Mouse (Mus musculus) stomach, postnatal 0 days (tissue): ENCODE data around the gene Cd109. TPM values are rescaled to one million over a fixed set of nuclear protein-coding genes. Genes with fewer than 3 reads are reported as not detected.

Source experiments
- ATAC-seq: fragments of 200-750 bp; cut with Nextera tagmentation; 2 replicates; pipeline ENCODE4 v1.8.0; 2017; ENCODE audit not compliant: low FRiP score, low TSS enrichment
- DNase-seq: peaks from one replicate; pipeline ENCODE4 v3.0.0-alpha.2; 2016; ENCODE audit warnings: low spot score
- H3K27ac ChIP-seq: fragments of 300-500 bp; sonication (generic); replicated peaks from 2 replicates; pipeline ENCODE4 v1.5.1; 2014; ENCODE audit warnings: mild to moderate bottlenecking, control low read depth
- H3K27me3 ChIP-seq: fragments of 300-500 bp; sonication (generic); 2 replicates; pipeline ENCODE4 v1.6.1; 2014; ENCODE audit warnings: low read length; ENCODE audit not compliant: control insufficient read depth, insufficient read depth
- H3K36me3 ChIP-seq: fragments of 300-500 bp; sonication (generic); 2 replicates; pipeline ENCODE4 v1.6.1; 2014; ENCODE audit warnings: low read length, mixed read lengths; ENCODE audit not compliant: control insufficient read depth, insufficient read depth
- H3K4me1 ChIP-seq: fragments of 300-500 bp; sonication (generic); replicated peaks from 2 replicates; pipeline ENCODE4 v1.6.1; 2014; ENCODE audit warnings: antibody characterized with exemption; ENCODE audit not compliant: control insufficient read depth, insufficient read depth
- H3K4me2 ChIP-seq: fragments of 300-500 bp; sonication (generic); replicated peaks from 2 replicates; pipeline ENCODE4 v1.6.1; 2014; ENCODE audit warnings: low read depth, mild to moderate bottlenecking, control low read depth, moderate library complexity
- H3K4me3 ChIP-seq: fragments of 300-500 bp; sonication (generic); 2 replicates; pipeline ENCODE4 v1.5.1; 2014; ENCODE audit warnings: low read depth, low read length, control low read depth
- H3K9ac ChIP-seq: fragments of 300-500 bp; sonication (generic); 2 replicates; pipeline ENCODE4 v1.6.1; 2014; ENCODE audit warnings: mild to moderate bottlenecking, low read length, control low read depth, mixed read lengths
- H3K9me3 ChIP-seq: fragments of 300-500 bp; sonication (generic); 2 replicates; pipeline ENCODE4 v1.6.1; 2016; ENCODE audit warnings: low read length; ENCODE audit not compliant: control insufficient read depth
- CTCF ChIP-seq: IDR thresholded peaks from 2 replicates; pipeline ENCODE4 v1.5.1; 2016; ENCODE audit warnings: antibody characterized with exemption, low read depth, mild to moderate bottlenecking, moderate library complexity
- EP300 ChIP-seq: optimal IDR thresholded peaks from 2 replicates; pipeline ENCODE3; 2016; ENCODE audit warnings: antibody characterized with exemption
- WGBS: fragments of 180-500 bp; shearing (Covaris S2); extraction: QIAGEN DNeasy Blood & Tissue Kit; methylation state at CpG from one replicate; pipeline ENCODE4 v1.1.7; 2014; 5-methylcytosine and 5-hydroxymethylcytosine counted together
- polyA plus RNA-seq: library from polyadenylated mRNA; unstranded; fragments of >200 nt; fragmentation: Nextera tagmentation; extraction: Ambion mirVana; gene quantifications from 2 replicates; pipeline ENCODE4 v1.2.1, GENCODE M21; 2015

The Cd109 gene
- polyA plus RNA-seq, 1 experiment from 2014 or later: 13.5 TPM

- WGBS: under 1% methylated on average over 26 of the region's 27 CpGs
- peak; percentile 97 for DNase-seq
These were observed 27.4 kb upstream of the Cd109 start, which contains the start of gene Slc17a5 for GRCm38 (mm10) chr9:78587914-78588313. Gene Slc17a5 (minus strand): TSS chr9:78588041.

DNA sequence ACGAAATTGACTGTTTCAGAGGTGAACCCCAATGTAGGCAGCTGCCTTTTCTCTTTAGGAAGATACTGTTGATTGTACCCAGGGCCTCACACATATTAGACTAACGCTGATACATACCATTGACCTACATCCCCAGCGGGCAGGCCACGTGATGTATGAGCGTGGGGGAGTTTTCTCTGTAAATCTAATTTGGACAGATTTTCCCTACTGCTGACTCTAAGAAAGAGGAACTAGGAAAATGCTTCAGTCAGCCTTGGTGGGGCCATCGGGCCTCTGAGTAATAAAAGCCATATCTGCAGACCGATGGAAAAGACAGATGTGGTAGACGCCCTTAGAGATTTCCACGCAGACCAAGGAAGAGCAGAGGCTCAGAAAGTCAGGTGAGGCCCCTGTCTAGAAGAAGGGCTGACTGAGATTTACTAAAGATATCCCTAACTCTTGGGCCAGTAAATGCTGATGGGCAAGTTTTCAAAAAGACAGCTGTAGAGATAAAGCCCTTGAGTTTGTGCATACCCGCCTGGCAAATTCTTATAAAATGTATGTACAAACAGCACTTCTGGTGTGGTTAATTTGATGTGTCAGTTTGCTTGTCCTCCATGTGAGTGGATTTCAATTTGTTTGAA, 26.8 kb upstream of the Cd109 start:
- Histone ChIP-seq H3K4me2 (peak overlapping the region; percentile 79), H3K27ac (0 out of 2 replicates have a peak overlapping the region, but pooled peaks have one; percentile 49), H3K9ac (no peak overlapping the region; the same call in 1 of the 2 replicates), H3K4me3 (peak overlapping the region; percentile 65), H3K4me1 (no peaks in the 10 kb centered on the region), H3K36me3 (no peaks in the 10 kb centered on the region), H3K9me3 (no peaks in the 10 kb centered on the region), H3K27me3 (no peaks in the 10 kb centered on the region)
- TF ChIP-seq EP300 (no peak), CTCF (no peak)
- DNase-seq (no peak), ATAC-seq (peak; percentile 45)
- WGBS: 64% methylated on average over 10 of the region's 10 CpGs

More at GRCm38 (mm10) chr9:78587914-78588313, 27.4 kb upstream of the Cd109 start, which contains the start of gene Slc17a5:
- peak within 1 kb of the TSS; percentile 79 for H3K4me2 ChIP-seq
- peak within 1 kb of the TSS; percentile 71 for H3K27ac ChIP-seq
- H3K9me3 ChIP-seq: no peaks in the 10 kb centered on the region
- TF ChIP-seq EP300 (peak; percentile 48), CTCF (peak; percentile 48; the same call in 1 of the 2 replicates)
- H3K9ac ChIP-seq: peak within 1 kb of the TSS; percentile 76
- H3K36me3 ChIP-seq: no peaks in the 10 kb centered on the region
- ATAC-seq: peak; percentile 99
- H3K27me3 ChIP-seq: no peaks in the 10 kb centered on the region
- H3K4me3 ChIP-seq: peak within 1 kb of the TSS; percentile 65
- H3K4me1 ChIP-seq: no peaks in the 10 kb centered on the region

- no peaks in the 10 kb centered on the region for H3K4me1 ChIP-seq
- no peaks in the 10 kb centered on the region for H3K27me3 ChIP-seq
- no peaks in the 10 kb centered on the region for H3K9me3 ChIP-seq
- no peak overlapping the region for H3K4me3 ChIP-seq
- TF ChIP-seq CTCF (no peak), EP300 (no peak)
- DNase-seq (no peak), ATAC-seq (no peak)
- no peak overlapping the region for H3K9ac ChIP-seq
- H3K27ac ChIP-seq: no peak overlapping the region
- 99% methylated on average over 2 of the region's 2 CpGs for WGBS
- H3K4me2 ChIP-seq: no peak overlapping the region
- no peaks in the 10 kb centered on the region for H3K36me3 ChIP-seq
These were observed 24.9 kb upstream of the Cd109 start for GRCm38 (mm10) chr9:78590471-78590870.

GRCm38 (mm10) chr9:78595257-78595656, 20.1 kb upstream of the Cd109 start:
- 69% methylated on average over 3 of the region's 3 CpGs for WGBS

GRCm38 (mm10) chr9:78595769-78596555, 19.4 kb upstream of the Cd109 start:
- DNase-seq (no peak), ATAC-seq (no peak)
- H3K9ac ChIP-seq: no peak overlapping the region
- WGBS: 83% methylated on average over 18 of the region's 18 CpGs
- no peak overlapping the region for H3K4me2 ChIP-seq
- no peaks in the 10 kb centered on the region for H3K4me1 ChIP-seq
- no peak overlapping the region for H3K27ac ChIP-seq
- no peak overlapping the region for H3K4me3 ChIP-seq
- H3K9me3 ChIP-seq: no peaks in the 10 kb centered on the region
- H3K27me3 ChIP-seq: no peaks in the 10 kb centered on the region
- TF ChIP-seq EP300: no peak
- no peak for TF ChIP-seq CTCF
- H3K36me3 ChIP-seq: no peaks in the 10 kb centered on the region

More at GRCm38 (mm10) chr9:78595257-78595656, 20.1 kb upstream of the Cd109 start:
- TF ChIP-seq EP300: no peak
- TF ChIP-seq CTCF: no peak
- ATAC-seq (no peak), DNase-seq (no peak)
- H3K4me1 ChIP-seq: no peaks in the 10 kb centered on the region
- no peaks in the 10 kb centered on the region for H3K9me3 ChIP-seq
- no peaks in the 10 kb centered on the region for H3K27me3 ChIP-seq
- H3K9ac ChIP-seq: no peak overlapping the region
- no peak overlapping the region for H3K4me2 ChIP-seq
- H3K36me3 ChIP-seq: no peaks in the 10 kb centered on the region
- no peak overlapping the region for H3K4me3 ChIP-seq
- H3K27ac ChIP-seq: no peak overlapping the region
